Mouse (Mus musculus) forebrain, embryonic 15.5 days (tissue): ENCODE results near the gene Gm13089. TPM values are rescaled to one million over a fixed set of nuclear protein-coding genes. Genes with fewer than 3 reads are reported as not detected.
"Not testable (repeated sequence)": the region's sequence is repeated elsewhere in the genome, so short reads cannot be mapped to it uniquely, and the experiment has no call there.

Source experiments
- ATAC-seq: fragments of 200-750 bp; cut with Nextera tagmentation; replicated peaks from 2 replicates; pipeline ENCODE4 v1.8.0; 2017; ENCODE audit warnings: mild to moderate bottlenecking, moderate TSS enrichment, moderate library complexity
- H3K27ac ChIP-seq: fragments of 300-500 bp; sonication (generic); replicated peaks from 2 replicates; pipeline ENCODE4 v1.5.1; 2015; ENCODE audit warnings: mild to moderate bottlenecking, inconsistent platforms
- H3K27me3 ChIP-seq: fragments of 300-500 bp; sonication (generic); 2 replicates; pipeline ENCODE4 v1.6.1; 2015; ENCODE audit warnings: inconsistent platforms
- H3K36me3 ChIP-seq: fragments of 300-500 bp; sonication (generic); 2 replicates; pipeline ENCODE4 v1.6.1; 2015; ENCODE audit warnings: mild to moderate bottlenecking, inconsistent platforms
- H3K4me1 ChIP-seq: fragments of 300-500 bp; sonication (generic); 2 replicates; pipeline ENCODE4 v1.6.1; 2015; ENCODE audit warnings: inconsistent platforms
- H3K4me2 ChIP-seq: fragments of 300-500 bp; sonication (generic); replicated peaks from 2 replicates; pipeline ENCODE4 v1.6.1; 2015; ENCODE audit warnings: mild to moderate bottlenecking, inconsistent platforms
- H3K4me3 ChIP-seq: fragments of 300-500 bp; sonication (generic); 2 replicates; pipeline ENCODE4 v1.5.1; 2015; ENCODE audit warnings: mild to moderate bottlenecking, inconsistent platforms
- H3K9ac ChIP-seq: fragments of 300-500 bp; sonication (generic); replicated peaks from 2 replicates; pipeline ENCODE4 v1.6.1; 2015; ENCODE audit warnings: mild to moderate bottlenecking, inconsistent platforms
- H3K9me3 ChIP-seq: fragments of 300-500 bp; sonication (generic); 2 replicates; pipeline ENCODE4 v1.6.1; 2016; ENCODE audit warnings: inconsistent platforms
- WGBS: fragments of 180-500 bp; shearing (Covaris S2); methylation state at CpG from one replicate; pipeline ENCODE4 v1.1.7; 2015; ENCODE audit warnings: mixed read lengths; 5-methylcytosine and 5-hydroxymethylcytosine counted together
- polyA plus RNA-seq: library from polyadenylated mRNA; unstranded; fragments of >200 nt; fragmentation: Nextera tagmentation; extraction: Ambion mirVana; gene quantifications from 2 replicates; pipeline ENCODE4 v1.2.1, GENCODE M21; 2015

Gm13089 gene
- polyA plus RNA-seq, result not detected in 2 replicates

GRCm38 (mm10) chr4:143702611-143703010 is at the start of gene Gm13089:
Gene Gm13089 (minus strand): TSS chr4:143702711.
- Histone ChIP-seq H3K9ac (no peak within 1 kb of the TSS), H3K27ac (no peak within 1 kb of the TSS), H3K4me1 (no peaks in the 10 kb centered on the region), H3K36me3 (no peaks in the 10 kb centered on the region), H3K27me3 (no peaks in the 10 kb centered on the region), H3K4me3 (no peak within 1 kb of the TSS), H3K9me3 (peaks cover 42% of the 10 kb centered on the region), H3K4me2 (no peak within 1 kb of the TSS)
- no peak for ATAC-seq
- WGBS, result 90% methylated on average over 2 of the region's 2 CpGs

- no peak within 1 kb of the TSS for H3K4me2 ChIP-seq
- no peak for ATAC-seq
- H3K27ac ChIP-seq, result no peak within 1 kb of the TSS
- no peak within 1 kb of the TSS for H3K4me3 ChIP-seq
- no peak within 1 kb of the TSS for H3K9ac ChIP-seq
- 90% methylated on average over 1 of the region's 1 CpGs for WGBS
- H3K9me3 ChIP-seq, result peaks cover 25% of the 10 kb centered on the region
- H3K27me3 ChIP-seq, result no peaks in the 10 kb centered on the region
- no peaks in the 10 kb centered on the region for H3K4me1 ChIP-seq
- H3K36me3 ChIP-seq, result no peaks in the 10 kb centered on the region
Measured at GRCm38 (mm10) chr4:143719155-143719554, 16.6 kb upstream of the Gm13089 start, which contains the start of gene Gm13078. Gene Gm13078 (plus strand): TSS chr4:143719455.

GRCm38 (mm10) chr4:143657146-143657545 is 45.4 kb downstream of the Gm13089 start, which contains the start of gene Gm13088:
Gene Gm13088 (minus strand): TSS chr4:143657246.
- not testable (repeated sequence) for H3K4me3 ChIP-seq, H3K9ac ChIP-seq, H3K27ac ChIP-seq, H3K36me3 ChIP-seq, H3K4me2 ChIP-seq, ATAC-seq, H3K27me3 ChIP-seq, H3K4me1 ChIP-seq, H3K9me3 ChIP-seq

Other genes with a start within 250 kb of the Gm13089 start
- gene Gm13043, start 191.4 kb downstream of the Gm13089 start, polyA plus RNA-seq, result not detected in 2 replicates
- not detected in 2 replicates for gene Gm13040, start 166.8 kb downstream of the Gm13089 start, polyA plus RNA-seq
- not detected in 2 replicates for gene BC080695, start 151.0 kb downstream of the Gm13089 start, polyA plus RNA-seq
- not detected in 2 replicates for gene Gm13057, start 151.0 kb downstream of the Gm13089 start, polyA plus RNA-seq
- not detected in 2 replicates for gene Gm13083, start 87.7 kb downstream of the Gm13089 start, polyA plus RNA-seq
- not detected in 2 replicates for gene Gm13088, start 45.5 kb downstream of the Gm13089 start, polyA plus RNA-seq
- gene Gm13078, start 16.7 kb upstream of the Gm13089 start, polyA plus RNA-seq, result not detected in 2 replicates
- gene Gm13023, start 86.6 kb upstream of the Gm13089 start, polyA plus RNA-seq, result not detected in 2 replicates
- gene Gm13084, start 113.4 kb upstream of the Gm13089 start, polyA plus RNA-seq, result not detected in 2 replicates
- gene Gm13103, start 143.8 kb upstream of the Gm13089 start, polyA plus RNA-seq, result not detected in 2 replicates
- gene Pramef6, start 197.7 kb upstream of the Gm13089 start, polyA plus RNA-seq, result not detected in 2 replicates
- gene Pramef25, start 248.3 kb upstream of the Gm13089 start, polyA plus RNA-seq, result not detected in 2 replicates